Mouse (Mus musculus) olfactory bulb, adult 2 months (tissue): ENCODE measurements around the gene Ccdc191.

Experiments
- CTCF ChIP-seq: fragments of 200-500 bp; IDR thresholded peaks from 2 replicates; pipeline ENCODE4 v1.5.1; 2012; ENCODE audit warnings: low read depth, mild to moderate bottlenecking, low read length, moderate library complexity; ENCODE audit not compliant: insufficient read depth
- POLR2A ChIP-seq: fragments of 200-500 bp; IDR thresholded peaks from 2 replicates; pipeline ENCODE4 v1.6.1; 2012; ENCODE audit warnings: mild to moderate bottlenecking, low read depth, low read length, moderate library complexity; ENCODE audit not compliant: insufficient read depth

- TF ChIP-seq POLR2A (no peak), CTCF (no peak)
Measured at GRCm38 (mm10) chr16:43908881-43909280, 19.3 kb downstream of the Ccdc191 start.
